Mouse (Mus musculus) cerebral cortex, adult 2 months (tissue): ENCODE results near the gene Fgf12.

ENCODE experiments used
- WGBS: fragments of 180-500 bp; shearing (Covaris S2); methylation state at CpG from one replicate; pipeline ENCODE4 v1.1.7; 2018; 5-methylcytosine and 5-hydroxymethylcytosine counted together

The Fgf12 gene

GRCm38 (mm10) chr16:28476651-28477050 lies 276.2 kb downstream of the Fgf12 start:
- 94% methylated on average over 4 of the region's 4 CpGs for WGBS

- WGBS, result 63% methylated on average over 1 of the region's 1 CpGs
Measured at GRCm38 (mm10) chr16:28475553-28475952, 277.3 kb downstream of the Fgf12 start.

- WGBS, result 52% methylated on average over 3 of the region's 3 CpGs
Measured at GRCm38 (mm10) chr16:28454821-28455220, 298.0 kb downstream of the Fgf12 start.

GRCm38 (mm10) chr16:28447114-28447455 lies 305.8 kb downstream of the Fgf12 start:
- 3% methylated on average over 6 of the region's 6 CpGs for WGBS

GRCm38 (mm10) chr16:28446334-28447113 lies 306.3 kb downstream of the Fgf12 start:
- WGBS, result under 1% methylated on average over 82 of the region's 82 CpGs

- under 1% methylated on average over 42 of the region's 42 CpGs for WGBS
Measured at GRCm38 (mm10) chr16:28445800-28446333, 307.0 kb downstream of the Fgf12 start.

- 6% methylated on average over 51 of the region's 51 CpGs for WGBS
Measured at GRCm38 (mm10) chr16:28444993-28445799, 307.7 kb downstream of the Fgf12 start.

GRCm38 (mm10) chr16:28421617-28422016 lies 331.3 kb downstream of the Fgf12 start:
- WGBS, result 97% methylated on average over 1 of the region's 1 CpGs

GRCm38 (mm10) chr16:28419693-28420299 lies 333.1 kb downstream of the Fgf12 start:
- 84% methylated on average over 3 of the region's 3 CpGs for WGBS

- WGBS, result 59% methylated on average over 5 of the region's 5 CpGs
Measured at GRCm38 (mm10) chr16:28411210-28411817, 341.6 kb downstream of the Fgf12 start.

GRCm38 (mm10) chr16:28408294-28408693 lies 344.6 kb downstream of the Fgf12 start:
- WGBS, result 44% methylated on average over 7 of the region's 7 CpGs

- WGBS, result 68% methylated on average over 2 of the region's 2 CpGs
Measured at GRCm38 (mm10) chr16:28407892-28408291, 345.0 kb downstream of the Fgf12 start.

GRCm38 (mm10) chr16:28404156-28404555 lies 348.7 kb downstream of the Fgf12 start:
- WGBS, result 91% methylated on average over 1 of the region's 1 CpGs

GRCm38 (mm10) chr16:28402701-28403100 lies 350.2 kb downstream of the Fgf12 start:
- 41% methylated on average over 4 of the region's 4 CpGs for WGBS

GRCm38 (mm10) chr16:28391283-28391682 lies 361.6 kb downstream of the Fgf12 start:
- WGBS, result 72% methylated on average over 5 of the region's 5 CpGs

- 68% methylated on average over 4 of the region's 4 CpGs for WGBS
Measured at GRCm38 (mm10) chr16:28389114-28389513, 363.8 kb downstream of the Fgf12 start.

GRCm38 (mm10) chr16:28374790-28375189 lies 378.1 kb downstream of the Fgf12 start:
- 63% methylated on average over 2 of the region's 2 CpGs for WGBS

GRCm38 (mm10) chr16:28350624-28351023 lies 402.2 kb downstream of the Fgf12 start:
- WGBS, result 23% methylated on average over 2 of the region's 2 CpGs

GRCm38 (mm10) chr16:28345323-28345722 lies 407.5 kb downstream of the Fgf12 start:
- 34% methylated on average over 6 of the region's 6 CpGs for WGBS

- WGBS, result 92% methylated on average over 1 of the region's 1 CpGs
Measured at GRCm38 (mm10) chr16:28337930-28338329, 414.9 kb downstream of the Fgf12 start.

- 28% methylated on average over 1 of the region's 1 CpGs for WGBS
Measured at GRCm38 (mm10) chr16:28336700-28337099, 416.2 kb downstream of the Fgf12 start.

GRCm38 (mm10) chr16:28335025-28335424 lies 417.8 kb downstream of the Fgf12 start:
- 91% methylated on average over 3 of the region's 3 CpGs for WGBS
